Mouse (Mus musculus) small intestine, adult 2 months (tissue): ENCODE results near the gene Slc25a36. TPM values are rescaled to one million over a fixed set of nuclear protein-coding genes. Genes with fewer than 3 reads are reported as not detected.

Experiments used
- H3K27ac ChIP-seq: fragments of 200-500 bp; 2 replicates; pipeline ENCODE4 v1.5.1; 2012; ENCODE audit warnings: low read depth, low read length, control low read depth, inconsistent platforms; ENCODE audit not compliant: insufficient read depth
- H3K27me3 ChIP-seq: fragments of 200-500 bp; 2 replicates; pipeline ENCODE4 v1.6.1; 2012; ENCODE audit warnings: mild to moderate bottlenecking, moderate library complexity, low read length, inconsistent platforms; ENCODE audit not compliant: control insufficient read depth, insufficient read depth
- H3K36me3 ChIP-seq: fragments of 200-500 bp; 2 replicates; pipeline ENCODE4 v1.6.1; 2012; ENCODE audit warnings: mild to moderate bottlenecking, low read length, control low read depth, inconsistent platforms; ENCODE audit not compliant: control insufficient read depth, insufficient read depth
- H3K4me1 ChIP-seq: fragments of 200-500 bp; 2 replicates; pipeline ENCODE4 v1.6.1; 2012; ENCODE audit warnings: low read length, inconsistent platforms, mixed read lengths; ENCODE audit not compliant: control insufficient read depth, insufficient read depth, insufficient read length
- H3K4me3 ChIP-seq: fragments of 200-500 bp; 2 replicates; pipeline ENCODE4 v1.5.1; 2012; ENCODE audit warnings: low read depth, mild to moderate bottlenecking, control low read depth, inconsistent platforms, low read length, moderate library complexity
- CTCF ChIP-seq: fragments of 200-500 bp; IDR thresholded peaks from 2 replicates; pipeline ENCODE4 v1.5.1; 2012; ENCODE audit warnings: low read depth, mild to moderate bottlenecking, control low read depth, inconsistent platforms, low read length, moderate library complexity, mixed read lengths; ENCODE audit not compliant: insufficient replicate concordance, insufficient read length; ENCODE audit errors: extremely low read depth
- POLR2A ChIP-seq: fragments of 200-500 bp; IDR thresholded peaks from 2 replicates; pipeline ENCODE4 v1.6.1; 2012; ENCODE audit warnings: low read depth, mild to moderate bottlenecking, control low read depth, inconsistent platforms, low read length, moderate library complexity
- WGBS: fragments of 180-500 bp; shearing (Covaris S2); methylation state at CpG from one replicate; pipeline ENCODE4 v1.1.7; 2018; 5-methylcytosine and 5-hydroxymethylcytosine counted together
- polyA plus RNA-seq: library from polyadenylated mRNA; depleted of rRNA; stranded (reverse); fragments of >200 nt; gene quantifications from 2 replicates; pipeline ENCODE4 v1.2.3, GENCODE M21; 2012

Gene Slc25a36
- polyA plus RNA-seq, 1 experiment = 15.6 TPM

GRCm38 (mm10) chr9:97111506-97111905 is 549 bp upstream of the Slc25a36 start:
- Histone ChIP-seq H3K27ac (peak overlapping the region; percentile 85; the same call in 1 of the 2 replicates), H3K36me3 (no peaks in the 10 kb centered on the region), H3K27me3 (no peaks in the 10 kb centered on the region), H3K4me1 (peaks cover 4% of the 10 kb centered on the region; the same call in 1 of the 2 replicates), H3K4me3 (peak overlapping the region; percentile 80)
- TF ChIP-seq CTCF (no peak), POLR2A (no peak)
- WGBS = 28% methylated on average over 6 of the region's 6 CpGs

- TF ChIP-seq POLR2A = no peak
- no peak for TF ChIP-seq CTCF
- Histone ChIP-seq H3K4me1 (peaks cover 11% of the 10 kb centered on the region), H3K27me3 (no peaks in the 10 kb centered on the region), H3K27ac (no peak overlapping the region), H3K4me3 (no peak overlapping the region), H3K36me3 (no peaks in the 10 kb centered on the region)
- 87% methylated on average over 5 of the region's 5 CpGs for WGBS
Observed at GRCm38 (mm10) chr9:97106481-97107160, 4.3 kb downstream of the Slc25a36 start.

GRCm38 (mm10) chr9:97105400-97105985 is 5.5 kb downstream of the Slc25a36 start:
- peaks cover 11% of the 10 kb centered on the region for H3K4me1 ChIP-seq
- H3K27me3 ChIP-seq = no peaks in the 10 kb centered on the region
- peak overlapping the region; percentile 53; the same call in 1 of the 2 replicates for H3K27ac ChIP-seq
- TF ChIP-seq POLR2A (no peak), CTCF (no peak)
- no peaks in the 10 kb centered on the region for H3K36me3 ChIP-seq
- 41% methylated on average over 2 of the region's 2 CpGs for WGBS
- H3K4me3 ChIP-seq = no peak overlapping the region

- no peak overlapping the region for H3K27ac ChIP-seq
Observed at GRCm38 (mm10) chr9:97103376-97104061, 7.4 kb downstream of the Slc25a36 start.

GRCm38 (mm10) chr9:97098985-97099384 is 12.0 kb downstream of the Slc25a36 start:
- WGBS = 25% methylated on average over 4 of the region's 4 CpGs
- peaks cover 6% of the 10 kb centered on the region; the same call in 1 of the 2 replicates for H3K4me1 ChIP-seq
- H3K27me3 ChIP-seq = no peaks in the 10 kb centered on the region
- H3K36me3 ChIP-seq = peaks cover 29% of the 10 kb centered on the region
- TF ChIP-seq POLR2A (no peak), CTCF (no peak)
- no peak overlapping the region for H3K27ac ChIP-seq
- H3K4me3 ChIP-seq = no peak overlapping the region

More at GRCm38 (mm10) chr9:97103376-97104061, 7.4 kb downstream of the Slc25a36 start:
- H3K27me3 ChIP-seq = no peaks in the 10 kb centered on the region
- TF ChIP-seq CTCF (no peak), POLR2A (no peak)
- peaks cover 7% of the 10 kb centered on the region for H3K36me3 ChIP-seq
- WGBS = 38% methylated on average over 2 of the region's 2 CpGs
- H3K4me3 ChIP-seq = no peak overlapping the region
- H3K4me1 ChIP-seq = peaks cover 11% of the 10 kb centered on the region

- TF ChIP-seq POLR2A (no peak), CTCF (no peak)
- peaks cover 38% of the 10 kb centered on the region for H3K36me3 ChIP-seq
- no peak overlapping the region for H3K4me3 ChIP-seq
- no peak overlapping the region for H3K27ac ChIP-seq
- H3K4me1 ChIP-seq = peaks cover 2% of the 10 kb centered on the region; the same call in 1 of the 2 replicates
- H3K27me3 ChIP-seq = no peaks in the 10 kb centered on the region
- WGBS = 17% methylated on average over 1 of the region's 1 CpGs
Observed at GRCm38 (mm10) chr9:97096180-97096579, 14.8 kb downstream of the Slc25a36 start.

- Histone ChIP-seq H3K36me3 (peaks cover 30% of the 10 kb centered on the region), H3K27me3 (no peaks in the 10 kb centered on the region), H3K4me3 (no peak overlapping the region), H3K4me1 (no peaks in the 10 kb centered on the region), H3K27ac (no peak overlapping the region)
- TF ChIP-seq CTCF (no peak), POLR2A (no peak)
Observed at GRCm38 (mm10) chr9:97087850-97088249, 23.1 kb downstream of the Slc25a36 start.
